Mouse (Mus musculus) neural tube, embryonic 11.5 days (tissue): ENCODE results near the gene Foxo6. TPM values are rescaled to one million over a fixed set of nuclear protein-coding genes. Genes with fewer than 3 reads are reported as not detected.
A peak's percentile ranks its signal among the peaks of the same experiment; 100 is the strongest.

Experiments
- ATAC-seq: fragments of 200-750 bp; cut with Nextera tagmentation; 2 replicates; pipeline ENCODE4 v1.8.0; 2017; ENCODE audit warnings: moderate number of reproducible peaks, mild to moderate bottlenecking, moderate TSS enrichment, moderate library complexity; ENCODE audit not compliant: insufficient read depth, low FRiP score, low TSS enrichment
- DNase-seq: peaks from one replicate; pipeline ENCODE4 v3.0.0-alpha.2; 2015; ENCODE audit warnings: low spot score
- H3K27ac ChIP-seq: fragments of 300-500 bp; sonication (generic); 2 replicates; pipeline ENCODE4 v1.5.1; 2014; ENCODE audit warnings: low read depth, mild to moderate bottlenecking, low read length
- H3K27me3 ChIP-seq: fragments of 300-500 bp; sonication (generic); 2 replicates; pipeline ENCODE4 v1.6.1; 2014; ENCODE audit warnings: mild to moderate bottlenecking, low read length, mixed read lengths; ENCODE audit not compliant: control insufficient read depth, insufficient read depth
- H3K36me3 ChIP-seq: fragments of 300-500 bp; sonication (generic); 2 replicates; pipeline ENCODE4 v1.6.1; 2014; ENCODE audit warnings: mild to moderate bottlenecking, low read length, moderate library complexity, mixed read lengths; ENCODE audit not compliant: control insufficient read depth, insufficient read depth
- H3K4me1 ChIP-seq: fragments of 300-500 bp; sonication (generic); 2 replicates; pipeline ENCODE4 v1.6.1; 2014; ENCODE audit warnings: low read length, mixed read lengths; ENCODE audit not compliant: control insufficient read depth, insufficient read depth
- H3K4me2 ChIP-seq: fragments of 300-500 bp; sonication (generic); 2 replicates; pipeline ENCODE4 v1.6.1; 2014; ENCODE audit warnings: low read depth, mild to moderate bottlenecking, moderate library complexity
- H3K4me3 ChIP-seq: fragments of 300-500 bp; sonication (generic); 2 replicates; pipeline ENCODE4 v1.5.1; 2014; ENCODE audit warnings: low read depth, low read length
- H3K9ac ChIP-seq: fragments of 300-500 bp; sonication (generic); 2 replicates; pipeline ENCODE4 v1.6.1; 2014; ENCODE audit warnings: mild to moderate bottlenecking, low read length
- H3K9me3 ChIP-seq: fragments of 300-500 bp; sonication (generic); 2 replicates; pipeline ENCODE4 v1.6.1; 2016; ENCODE audit warnings: low read length; ENCODE audit not compliant: control insufficient read depth
- WGBS: fragments of 180-500 bp; shearing (Covaris S2); extraction: QIAGEN DNeasy Blood & Tissue Kit; methylation state at CpG from one replicate; pipeline ENCODE4 v1.1.7; 2014; 5-methylcytosine and 5-hydroxymethylcytosine counted together
- polyA plus RNA-seq: library from polyadenylated mRNA; unstranded; fragments of >200 nt; fragmentation: Nextera tagmentation; extraction: Ambion mirVana; gene quantifications from 2 replicates; pipeline ENCODE4 v1.2.1, GENCODE M21; 2014

Gene Foxo6
- polyA plus RNA-seq, 1 experiment from 2014 or later: 0.45 TPM

DNA sequence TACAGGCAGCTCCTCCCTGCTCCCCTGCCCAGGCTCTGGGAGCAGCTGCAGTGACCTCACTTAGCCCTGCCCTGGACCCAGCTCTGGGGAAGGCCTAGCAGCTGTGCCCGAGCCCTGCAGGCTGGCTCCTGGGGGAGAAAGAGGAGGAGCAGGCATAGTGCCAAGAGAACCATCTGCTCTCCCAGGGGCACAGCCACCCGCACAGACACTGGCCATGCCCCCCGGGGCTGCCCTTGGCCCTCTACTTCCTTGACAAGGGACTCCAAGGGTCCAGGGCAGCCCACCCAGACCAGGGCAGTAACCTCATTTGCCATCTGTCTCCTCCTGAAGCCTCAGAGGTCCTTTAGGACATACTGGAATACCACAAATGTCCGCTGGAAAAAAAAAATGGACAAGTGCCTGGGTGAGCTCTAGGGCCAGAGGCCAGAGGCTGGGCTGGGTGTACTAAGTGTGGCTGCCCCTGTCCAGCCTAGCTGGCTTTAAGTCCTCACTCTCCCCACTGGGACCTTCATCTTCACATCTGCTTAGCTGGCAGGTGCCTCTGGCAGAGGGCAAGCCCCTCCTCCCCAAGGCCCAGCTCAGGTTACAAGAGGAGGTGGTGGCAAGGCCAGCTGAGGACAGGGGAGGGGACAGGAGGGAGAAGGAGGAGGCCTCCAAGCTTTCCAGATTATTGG lies 9.8 kb downstream of the Foxo6 start:
- DNase-seq (peak; percentile 35), ATAC-seq (peak; percentile 42; the same call in 1 of the 2 replicates)
- H3K36me3 ChIP-seq: no peaks in the 10 kb centered on the region
- WGBS: 48% methylated on average over 4 of the region's 4 CpGs
- H3K9me3 ChIP-seq: no peaks in the 10 kb centered on the region
- peaks cover under 1% of the 10 kb centered on the region; the same call in 1 of the 2 replicates for H3K4me1 ChIP-seq
- H3K4me2 ChIP-seq: no peak overlapping the region
- no peak overlapping the region for H3K4me3 ChIP-seq
- no peak overlapping the region for H3K9ac ChIP-seq
- no peak overlapping the region for H3K27ac ChIP-seq
- peaks cover 10% of the 10 kb centered on the region for H3K27me3 ChIP-seq

- WGBS: 75% methylated on average over 9 of the region's 9 CpGs
- Histone ChIP-seq H3K27ac (no peak overlapping the region), H3K9me3 (no peaks in the 10 kb centered on the region), H3K4me3 (no peak overlapping the region), H3K9ac (no peak overlapping the region), H3K4me2 (no peak overlapping the region), H3K27me3 (peaks cover 15% of the 10 kb centered on the region), H3K4me1 (no peaks in the 10 kb centered on the region), H3K36me3 (no peaks in the 10 kb centered on the region)
- ATAC-seq: no peak
- no peak for DNase-seq
These were observed 11.7 kb downstream of the Foxo6 start for GRCm38 (mm10) chr4:120275487-120275886.

DNA sequence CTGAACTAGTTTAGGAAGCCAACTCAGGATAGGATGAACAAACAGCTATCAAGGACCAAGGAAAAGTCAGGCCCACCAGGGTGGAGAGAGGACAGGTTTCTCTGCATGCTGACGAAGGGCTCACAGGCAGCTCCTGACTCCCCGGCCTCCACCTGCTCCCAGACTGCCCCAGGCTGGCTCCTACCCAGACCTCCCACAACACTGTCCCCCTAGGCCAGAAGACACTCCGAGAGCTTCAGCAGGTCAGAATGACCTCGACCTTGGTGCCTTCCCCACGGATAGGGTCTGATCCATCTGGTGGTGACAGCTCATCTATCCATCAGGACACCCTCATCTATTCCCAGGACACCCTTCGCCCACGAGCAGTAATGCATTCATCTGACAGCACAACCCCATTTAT lies 13.6 kb downstream of the Foxo6 start:
- ATAC-seq: no peak
- Histone ChIP-seq H3K27me3 (peaks cover 34% of the 10 kb centered on the region), H3K27ac (no peak overlapping the region), H3K4me2 (no peak overlapping the region), H3K4me3 (no peak overlapping the region), H3K9me3 (no peaks in the 10 kb centered on the region), H3K36me3 (no peaks in the 10 kb centered on the region), H3K4me1 (peaks cover 2% of the 10 kb centered on the region; the same call in 1 of the 2 replicates), H3K9ac (no peak overlapping the region)
- WGBS: 60% methylated on average over 7 of the region's 7 CpGs
- no peak for DNase-seq

GRCm38 (mm10) chr4:120271886-120272580 lies 15.1 kb downstream of the Foxo6 start:
- H3K4me2 ChIP-seq: no peak overlapping the region
- no peak overlapping the region for H3K9ac ChIP-seq
- WGBS: 75% methylated on average over 6 of the region's 6 CpGs
- no peaks in the 10 kb centered on the region for H3K36me3 ChIP-seq
- H3K4me3 ChIP-seq: no peak overlapping the region
- DNase-seq (no peak), ATAC-seq (no peak)
- peaks cover 49% of the 10 kb centered on the region for H3K27me3 ChIP-seq
- no peak overlapping the region for H3K27ac ChIP-seq
- peaks cover 6% of the 10 kb centered on the region for H3K4me1 ChIP-seq
- H3K9me3 ChIP-seq: no peaks in the 10 kb centered on the region

- Histone ChIP-seq H3K4me1 (peaks cover 6% of the 10 kb centered on the region), H3K4me2 (no peak overlapping the region), H3K9me3 (no peaks in the 10 kb centered on the region), H3K4me3 (no peak overlapping the region), H3K9ac (no peak overlapping the region), H3K27ac (no peak overlapping the region), H3K27me3 (peaks cover 56% of the 10 kb centered on the region), H3K36me3 (no peaks in the 10 kb centered on the region)
- no peak for ATAC-seq
- no peak for DNase-seq
- 61% methylated on average over 8 of the region's 8 CpGs for WGBS
These were observed 15.9 kb downstream of the Foxo6 start for GRCm38 (mm10) chr4:120271208-120271607.

DNA sequence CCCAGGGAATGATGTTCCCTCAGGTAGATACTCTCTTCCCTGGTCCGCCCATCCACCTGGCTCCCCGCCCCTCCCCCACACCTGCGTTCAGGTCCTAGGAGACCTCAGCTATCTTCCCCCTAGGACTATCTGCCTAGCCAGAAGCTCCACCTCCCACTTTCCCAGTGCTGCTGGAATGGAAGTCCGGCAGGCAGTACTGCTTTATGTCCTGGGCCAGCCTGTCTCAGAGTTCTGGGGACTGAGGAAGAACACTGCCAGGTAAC lies 16.3 kb downstream of the Foxo6 start:
- peaks cover 59% of the 10 kb centered on the region for H3K27me3 ChIP-seq
- H3K9ac ChIP-seq: no peak overlapping the region
- H3K4me2 ChIP-seq: no peak overlapping the region
- 18% methylated on average over 4 of the region's 4 CpGs for WGBS
- ATAC-seq: no peak
- H3K4me3 ChIP-seq: no peak overlapping the region
- H3K9me3 ChIP-seq: no peaks in the 10 kb centered on the region
- H3K36me3 ChIP-seq: no peaks in the 10 kb centered on the region
- H3K27ac ChIP-seq: no peak overlapping the region
- H3K4me1 ChIP-seq: peaks cover 6% of the 10 kb centered on the region
- no peak for DNase-seq

DNA sequence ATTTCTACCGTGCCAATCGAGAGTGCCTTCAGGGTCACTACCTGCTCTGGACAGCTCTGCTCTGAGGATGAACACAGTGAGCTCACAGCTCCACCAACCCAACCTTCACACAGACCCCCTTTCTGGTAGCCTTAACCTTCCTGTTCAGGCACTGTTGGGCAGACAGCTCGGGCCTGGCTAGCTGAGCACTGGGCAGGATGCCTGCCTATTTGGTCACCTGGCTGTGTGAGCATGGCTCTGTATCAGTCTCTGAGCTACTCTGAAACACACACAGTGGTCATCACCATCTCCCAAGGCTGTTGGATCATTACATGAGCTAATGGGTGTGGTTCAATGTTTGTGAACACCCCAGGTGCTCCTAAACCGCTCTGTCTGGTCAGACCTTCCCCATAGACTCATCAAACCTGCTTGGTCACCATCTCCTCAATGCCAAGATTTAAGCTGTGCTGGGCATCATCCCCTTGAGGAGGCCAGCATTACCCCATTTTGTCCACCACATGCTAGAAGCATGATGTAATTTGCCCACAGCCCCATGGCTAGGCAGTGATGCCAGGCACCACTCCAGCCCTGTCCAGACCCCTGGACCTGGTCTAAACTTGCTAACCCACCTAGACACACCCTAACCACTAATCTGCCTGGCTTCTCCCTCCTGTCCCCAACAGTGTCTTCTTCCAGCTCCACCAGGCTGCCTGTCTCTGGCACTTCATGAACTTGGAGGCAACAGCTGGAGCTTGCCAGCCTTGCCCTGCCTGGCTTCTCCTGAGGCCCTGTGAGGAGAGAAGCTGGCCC lies 16.8 kb downstream of the Foxo6 start:
- no peaks in the 10 kb centered on the region for H3K36me3 ChIP-seq
- WGBS: 73% methylated on average over 4 of the region's 4 CpGs
- H3K9me3 ChIP-seq: no peaks in the 10 kb centered on the region
- no peak overlapping the region for H3K4me3 ChIP-seq
- no peak for DNase-seq
- no peak overlapping the region for H3K27ac ChIP-seq
- H3K9ac ChIP-seq: no peak overlapping the region
- ATAC-seq: no peak
- H3K27me3 ChIP-seq: peaks cover 64% of the 10 kb centered on the region
- peaks cover 6% of the 10 kb centered on the region for H3K4me1 ChIP-seq
- H3K4me2 ChIP-seq: no peak overlapping the region

- 15% methylated on average over 9 of the region's 9 CpGs for WGBS
- no peaks in the 10 kb centered on the region for H3K36me3 ChIP-seq
- H3K9me3 ChIP-seq: no peaks in the 10 kb centered on the region
- DNase-seq (no peak), ATAC-seq (no peak)
- H3K4me1 ChIP-seq: peaks cover 6% of the 10 kb centered on the region
- H3K4me2 ChIP-seq: no peak overlapping the region
- H3K9ac ChIP-seq: no peak overlapping the region
- H3K27me3 ChIP-seq: peaks cover 70% of the 10 kb centered on the region
- H3K27ac ChIP-seq: no peak overlapping the region
- H3K4me3 ChIP-seq: no peak overlapping the region
These were observed 17.7 kb downstream of the Foxo6 start for GRCm38 (mm10) chr4:120269426-120269825.
